Mouse (Mus musculus) intestine, postnatal 0 days (tissue): ENCODE results near the gene Habp2. TPM values are rescaled to one million over a fixed set of nuclear protein-coding genes. Genes with fewer than 3 reads are reported as not detected.

Experiments
- ATAC-seq: fragments of 200-750 bp; cut with Nextera tagmentation; 2 replicates; pipeline ENCODE4 v1.8.0; 2017; ENCODE audit warnings: mild to moderate bottlenecking, moderate TSS enrichment, moderate library complexity
- H3K27ac ChIP-seq: fragments of 300-500 bp; sonication (generic); 2 replicates; pipeline ENCODE4 v1.5.1; 2014; ENCODE audit warnings: mild to moderate bottlenecking, low read depth, low read length, moderate library complexity
- H3K27me3 ChIP-seq: fragments of 300-500 bp; sonication (generic); replicated peaks from 2 replicates; pipeline ENCODE4 v1.6.1; 2014; ENCODE audit warnings: low read length, mixed read lengths; ENCODE audit not compliant: control insufficient read depth, insufficient read depth
- H3K36me3 ChIP-seq: fragments of 300-500 bp; sonication (generic); 2 replicates; pipeline ENCODE4 v1.6.1; 2014; ENCODE audit warnings: mild to moderate bottlenecking, moderate library complexity; ENCODE audit not compliant: control insufficient read depth, insufficient read depth
- H3K4me1 ChIP-seq: fragments of 300-500 bp; sonication (generic); replicated peaks from 2 replicates; pipeline ENCODE4 v1.6.1; 2014; ENCODE audit warnings: antibody characterized with exemption, low read length, mixed read lengths; ENCODE audit not compliant: control insufficient read depth, insufficient read depth
- H3K4me2 ChIP-seq: fragments of 300-500 bp; sonication (generic); replicated peaks from 2 replicates; pipeline ENCODE4 v1.6.1; 2014; ENCODE audit warnings: low read depth, mild to moderate bottlenecking, moderate library complexity
- H3K4me3 ChIP-seq: fragments of 300-500 bp; sonication (generic); 2 replicates; pipeline ENCODE4 v1.5.1; 2014; ENCODE audit warnings: low read depth, low read length
- H3K9ac ChIP-seq: fragments of 300-500 bp; sonication (generic); 2 replicates; pipeline ENCODE4 v1.6.1; 2014; ENCODE audit warnings: mild to moderate bottlenecking, low read depth, low read length
- H3K9me3 ChIP-seq: fragments of 300-500 bp; sonication (generic); 2 replicates; pipeline ENCODE4 v1.6.1; 2016; ENCODE audit warnings: mixed run types; ENCODE audit not compliant: control insufficient read depth
- CTCF ChIP-seq: sonication (generic); IDR thresholded peaks from 2 replicates; pipeline ENCODE4 v1.5.1; 2016; ENCODE audit warnings: low read depth, mild to moderate bottlenecking, control low read depth, antibody characterized with exemption, moderate library complexity
- WGBS: fragments of 180-500 bp; shearing (Covaris S2); extraction: QIAGEN DNeasy Blood & Tissue Kit; methylation state at CpG from one replicate; pipeline ENCODE4 v1.1.7; 2014; 5-methylcytosine and 5-hydroxymethylcytosine counted together
- polyA plus RNA-seq: library from polyadenylated mRNA; unstranded; fragments of >200 nt; fragmentation: Nextera tagmentation; extraction: Ambion mirVana; gene quantifications from 2 replicates; pipeline ENCODE4 v1.2.1, GENCODE M21; 2015

Habp2 gene
- polyA plus RNA-seq = 1.1 and 1.5 TPM in 2 replicates

DNA sequence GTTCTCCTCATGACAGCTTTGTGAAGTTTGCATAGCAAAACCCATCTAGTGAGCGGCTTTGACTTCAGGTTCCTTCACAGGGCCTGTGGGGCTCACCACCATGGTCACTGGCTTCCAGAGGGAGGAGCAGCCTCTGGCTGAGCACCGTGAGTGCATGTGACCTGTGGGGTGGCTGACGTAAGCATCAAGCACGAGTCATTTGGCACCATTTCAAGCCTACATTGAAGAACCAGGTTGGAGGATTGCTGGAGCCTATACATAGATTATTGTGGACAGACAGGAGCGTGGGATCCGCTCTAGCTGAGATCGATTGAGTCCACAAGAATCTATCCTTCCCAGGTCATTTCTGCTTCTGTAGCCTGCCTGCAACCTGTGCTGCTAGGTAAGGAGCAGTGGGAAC is at the start of gene Habp2:
Gene Habp2 (plus strand): TSS at position 272 of the 400 bp plus-strand sequence.
- no peak for TF ChIP-seq CTCF
- 43% methylated on average over 7 of the region's 7 CpGs for WGBS
- Histone ChIP-seq H3K4me3 (no peak within 1 kb of the TSS), H3K27me3 (no peaks in the 10 kb centered on the region), H3K27ac (no peak within 1 kb of the TSS), H3K36me3 (no peaks in the 10 kb centered on the region), H3K4me1 (no peaks in the 10 kb centered on the region), H3K9ac (no peak within 1 kb of the TSS), H3K9me3 (no peaks in the 10 kb centered on the region), H3K4me2 (no peak within 1 kb of the TSS)
- no peak for ATAC-seq

DNA sequence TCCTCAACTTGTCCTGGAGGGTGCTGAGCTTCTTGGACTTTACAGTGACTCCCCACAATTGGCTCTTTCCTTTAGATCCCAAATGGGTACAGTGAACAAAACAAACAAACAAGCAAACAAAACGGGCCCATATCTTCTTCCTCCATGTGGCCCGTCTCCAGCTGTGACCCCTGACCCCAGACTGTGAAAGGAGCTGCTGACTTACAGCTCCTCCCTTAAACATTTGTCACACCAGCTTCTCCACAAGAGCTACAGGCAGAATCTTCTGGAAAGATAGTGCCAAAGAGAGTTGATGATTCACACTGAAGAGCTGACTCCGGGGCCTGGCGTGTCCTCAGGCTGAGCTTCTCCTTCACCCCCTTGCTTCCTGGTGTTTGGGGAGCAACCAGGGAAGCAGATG is 48.4 kb upstream of the Habp2 start:
- Histone ChIP-seq H3K27ac (no peak overlapping the region), H3K9ac (no peak overlapping the region), H3K4me3 (no peak overlapping the region), H3K9me3 (no peaks in the 10 kb centered on the region), H3K4me2 (no peak overlapping the region), H3K4me1 (no peaks in the 10 kb centered on the region), H3K36me3 (no peaks in the 10 kb centered on the region), H3K27me3 (no peaks in the 10 kb centered on the region)
- ATAC-seq = no peak
- WGBS = 67% methylated on average over 4 of the region's 4 CpGs
- TF ChIP-seq CTCF = no peak

DNA sequence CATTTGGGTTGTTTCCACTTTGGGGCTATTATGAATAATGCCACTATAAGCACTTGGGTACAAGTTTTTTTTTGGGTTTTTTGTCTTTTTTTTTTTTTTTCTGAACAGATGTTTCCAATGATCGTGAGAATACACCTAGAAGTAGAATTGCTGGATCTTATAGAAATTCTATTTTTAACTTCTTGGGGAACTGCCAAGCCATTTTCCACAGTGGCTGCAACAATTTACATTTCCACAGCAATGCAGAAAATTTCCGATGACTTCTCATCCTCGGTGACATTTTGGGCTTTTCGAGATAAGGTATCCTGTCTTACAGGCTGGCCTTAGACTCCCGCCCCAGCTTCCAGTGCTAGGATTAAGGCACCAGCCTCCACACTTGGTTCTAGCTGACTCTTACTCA is 41.7 kb upstream of the Habp2 start:
- no peak for ATAC-seq
- 60% methylated on average over 5 of the region's 5 CpGs for WGBS

GRCm38 (mm10) chr19:56252815-56253214 is 34.1 kb upstream of the Habp2 start:
- Histone ChIP-seq H3K4me2 (no peak overlapping the region), H3K9ac (no peak overlapping the region), H3K4me3 (no peak overlapping the region), H3K27me3 (no peaks in the 10 kb centered on the region), H3K27ac (no peak overlapping the region), H3K4me1 (no peaks in the 10 kb centered on the region), H3K9me3 (no peaks in the 10 kb centered on the region), H3K36me3 (no peaks in the 10 kb centered on the region)
- TF ChIP-seq CTCF = no peak
- 65% methylated on average over 4 of the region's 4 CpGs for WGBS
- ATAC-seq = no peak

More for the DNA sequence above, 41.7 kb upstream of the Habp2 start:
- Histone ChIP-seq H3K36me3 (no peaks in the 10 kb centered on the region), H3K4me3 (no peak overlapping the region), H3K27ac (no peak overlapping the region), H3K9me3 (no peaks in the 10 kb centered on the region), H3K4me1 (no peaks in the 10 kb centered on the region), H3K4me2 (no peak overlapping the region), H3K27me3 (no peaks in the 10 kb centered on the region), H3K9ac (no peak overlapping the region)
- TF ChIP-seq CTCF = no peak

- H3K4me3 ChIP-seq = no peak overlapping the region
- no peaks in the 10 kb centered on the region for H3K36me3 ChIP-seq
- no peaks in the 10 kb centered on the region for H3K9me3 ChIP-seq
- no peaks in the 10 kb centered on the region for H3K4me1 ChIP-seq
- no peak for TF ChIP-seq CTCF
- no peaks in the 10 kb centered on the region for H3K27me3 ChIP-seq
- ATAC-seq = no peak
- H3K27ac ChIP-seq = peak overlapping the region; percentile 46; the same call in 1 of the 2 replicates
- peak overlapping the region; percentile 40 for H3K4me2 ChIP-seq
- no peak overlapping the region for H3K9ac ChIP-seq
- 52% methylated on average over 10 of the region's 10 CpGs for WGBS
These were observed 33.7 kb upstream of the Habp2 start for GRCm38 (mm10) chr19:56253271-56253670.

- H3K27ac ChIP-seq = no peak overlapping the region
- TF ChIP-seq CTCF = peak; percentile 72
- H3K27me3 ChIP-seq = no peaks in the 10 kb centered on the region
- WGBS = 53% methylated on average over 7 of the region's 7 CpGs
- no peak overlapping the region for H3K4me3 ChIP-seq
- no peak overlapping the region for H3K4me2 ChIP-seq
- H3K9ac ChIP-seq = no peak overlapping the region
- H3K9me3 ChIP-seq = no peaks in the 10 kb centered on the region
- no peaks in the 10 kb centered on the region for H3K4me1 ChIP-seq
- no peaks in the 10 kb centered on the region for H3K36me3 ChIP-seq
- no peak for ATAC-seq
These were observed 32.2 kb upstream of the Habp2 start for GRCm38 (mm10) chr19:56254751-56255150.

DNA sequence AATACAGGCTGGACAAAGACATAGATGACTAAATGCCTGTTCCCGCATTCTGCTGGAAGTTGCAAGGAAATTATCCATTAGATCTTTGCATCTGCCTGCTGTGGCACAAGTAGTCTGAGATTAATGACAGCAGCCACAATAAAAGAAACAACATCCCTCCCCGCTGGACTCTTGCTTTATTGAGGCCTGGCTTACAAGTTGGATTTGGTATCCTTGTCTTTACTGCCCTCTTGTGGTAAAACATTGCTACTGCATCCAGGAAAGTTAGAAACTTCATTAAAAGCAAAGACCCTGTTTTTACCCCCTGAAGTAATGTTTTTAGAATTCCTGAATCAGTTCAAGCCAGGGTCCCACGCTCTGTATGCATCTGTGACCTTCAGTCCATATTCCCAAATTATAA is 31.4 kb upstream of the Habp2 start:
- no peaks in the 10 kb centered on the region for H3K9me3 ChIP-seq
- H3K27me3 ChIP-seq = no peaks in the 10 kb centered on the region
- H3K4me3 ChIP-seq = no peak overlapping the region
- no peaks in the 10 kb centered on the region for H3K36me3 ChIP-seq
- no peak for ATAC-seq
- no peaks in the 10 kb centered on the region for H3K4me1 ChIP-seq
- no peak overlapping the region for H3K9ac ChIP-seq
- WGBS = 20% methylated on average over 3 of the region's 3 CpGs
- peak; percentile 89 for TF ChIP-seq CTCF
- no peak overlapping the region for H3K4me2 ChIP-seq
- H3K27ac ChIP-seq = no peak overlapping the region
